Mouse (Mus musculus): Measurements from ENCODE around the gene Serpina1b.
"Not testable (repeated sequence)": the region's sequence is repeated elsewhere in the genome, so short reads cannot be mapped to it uniquely, and the experiment has no call there.

DNA sequence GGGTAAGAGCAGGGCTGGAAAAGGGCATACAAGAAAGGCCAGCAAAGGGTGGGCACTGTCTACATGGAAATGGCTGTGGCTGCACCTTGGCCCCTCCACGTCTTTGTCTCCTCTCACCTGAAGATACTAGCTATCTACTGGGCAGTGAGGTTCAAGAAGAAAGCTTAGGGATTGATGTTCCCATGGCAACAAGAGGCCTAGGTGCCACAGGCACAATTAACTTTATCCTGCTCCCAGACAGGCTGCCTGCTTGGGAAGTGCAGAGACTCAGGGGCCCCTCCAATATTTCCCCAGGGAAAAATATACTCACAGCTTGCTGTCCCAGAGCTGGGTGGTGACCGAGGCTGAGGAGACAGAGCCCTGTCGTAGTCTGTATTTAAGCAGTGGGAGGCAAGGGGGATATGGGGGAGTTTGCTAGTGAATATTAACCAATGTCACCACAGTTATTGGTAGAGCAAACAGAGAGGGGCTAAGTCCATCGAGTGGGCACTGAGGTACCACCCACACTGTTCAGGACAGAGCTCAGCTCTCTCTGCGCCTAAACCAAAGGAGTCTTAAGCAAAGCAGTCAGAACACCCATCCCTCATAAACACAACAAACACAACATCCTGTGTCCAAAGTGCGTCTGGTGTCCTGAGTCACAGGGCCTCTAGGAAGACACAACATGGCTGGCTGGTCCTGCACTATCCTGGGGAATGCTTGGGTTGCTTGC is 2.4 kb downstream of the Serpina1b start:
- not testable (repeated sequence) for TF ChIP-seq HCFC1 (IDR thresholded peaks at IDR 0.05; ENCODE audit: borderline replicate concordance, insufficient read depth, low read length); ZNF384 (IDR thresholded peaks at IDR 0.05; ENCODE audit: low read depth, low read length); MAFK (IDR thresholded peaks at IDR 0.05; ENCODE audit: insufficient read depth, low read depth, low read length); ZC3H11A (IDR thresholded peaks at IDR 0.05; ENCODE audit: borderline replicate concordance, low read depth, low read length); CHD2 (IDR thresholded peaks at IDR 0.05; ENCODE audit: low read depth, low read length)
